Mouse (Mus musculus) lung, postnatal 36 days (tissue): ENCODE results near the gene Tnks1bp1.

Experiments
- DNase-seq: peaks from one replicate; pipeline ENCODE4 v3.0.0; 2022; ENCODE audit warnings: mixed read lengths

Tnks1bp1 gene

GRCm38 (mm10) chr2:85043623-85044022 is 4.2 kb upstream of the Tnks1bp1 start:
- no peak for DNase-seq

GRCm38 (mm10) chr2:85046222-85046621 is 1.6 kb upstream of the Tnks1bp1 start:
- DNase-seq = peak; percentile 67

- DNase-seq = peak; percentile 52
These were observed 741 bp upstream of the Tnks1bp1 start for GRCm38 (mm10) chr2:85047081-85047480.

- DNase-seq = peak; percentile 71
These were observed 438 bp downstream of the Tnks1bp1 start for GRCm38 (mm10) chr2:85048168-85048751.

GRCm38 (mm10) chr2:85049277-85049676 is 1.5 kb downstream of the Tnks1bp1 start:
- DNase-seq = peak; percentile 51

GRCm38 (mm10) chr2:85050001-85050634 is 2.3 kb downstream of the Tnks1bp1 start:
- DNase-seq = peak; percentile 86

- DNase-seq = peak; percentile 73
These were observed 2.9 kb downstream of the Tnks1bp1 start for GRCm38 (mm10) chr2:85050746-85051145.

- DNase-seq = no peak
These were observed 5.5 kb downstream of the Tnks1bp1 start for GRCm38 (mm10) chr2:85053192-85053816.

- no peak for DNase-seq
These were observed 8.9 kb downstream of the Tnks1bp1 start for GRCm38 (mm10) chr2:85056711-85057110.

GRCm38 (mm10) chr2:85059677-85060076 is 11.9 kb downstream of the Tnks1bp1 start:
- DNase-seq = no peak

GRCm38 (mm10) chr2:85060591-85061060 is 12.8 kb downstream of the Tnks1bp1 start:
- peak; percentile 93 for DNase-seq

GRCm38 (mm10) chr2:85061107-85061541 is 13.3 kb downstream of the Tnks1bp1 start:
- peak; percentile 68 for DNase-seq

GRCm38 (mm10) chr2:85065141-85065875 is 17.5 kb downstream of the Tnks1bp1 start:
- DNase-seq = no peak

GRCm38 (mm10) chr2:85066937-85067336 is 19.1 kb downstream of the Tnks1bp1 start:
- DNase-seq = no peak

GRCm38 (mm10) chr2:85067903-85068625 is 20.2 kb downstream of the Tnks1bp1 start:
- DNase-seq = no peak

GRCm38 (mm10) chr2:85068626-85069025 is 20.8 kb downstream of the Tnks1bp1 start:
- DNase-seq = no peak

- no peak for DNase-seq
These were observed 22.3 kb downstream of the Tnks1bp1 start for GRCm38 (mm10) chr2:85070086-85070485.

GRCm38 (mm10) chr2:85071921-85072320 is 24.1 kb downstream of the Tnks1bp1 start:
- no peak for DNase-seq

GRCm38 (mm10) chr2:85073751-85074150 is 25.9 kb downstream of the Tnks1bp1 start:
- DNase-seq = peak; percentile 52

- DNase-seq = peak; percentile 90
These were observed 41.2 kb downstream of the Tnks1bp1 start for GRCm38 (mm10) chr2:85088716-85089646.

- no peak for DNase-seq
These were observed 43.5 kb downstream of the Tnks1bp1 start for GRCm38 (mm10) chr2:85091325-85091724.
